ENCODE assay signal across 8 mouse cellular contexts in the genomic region with DNA sequence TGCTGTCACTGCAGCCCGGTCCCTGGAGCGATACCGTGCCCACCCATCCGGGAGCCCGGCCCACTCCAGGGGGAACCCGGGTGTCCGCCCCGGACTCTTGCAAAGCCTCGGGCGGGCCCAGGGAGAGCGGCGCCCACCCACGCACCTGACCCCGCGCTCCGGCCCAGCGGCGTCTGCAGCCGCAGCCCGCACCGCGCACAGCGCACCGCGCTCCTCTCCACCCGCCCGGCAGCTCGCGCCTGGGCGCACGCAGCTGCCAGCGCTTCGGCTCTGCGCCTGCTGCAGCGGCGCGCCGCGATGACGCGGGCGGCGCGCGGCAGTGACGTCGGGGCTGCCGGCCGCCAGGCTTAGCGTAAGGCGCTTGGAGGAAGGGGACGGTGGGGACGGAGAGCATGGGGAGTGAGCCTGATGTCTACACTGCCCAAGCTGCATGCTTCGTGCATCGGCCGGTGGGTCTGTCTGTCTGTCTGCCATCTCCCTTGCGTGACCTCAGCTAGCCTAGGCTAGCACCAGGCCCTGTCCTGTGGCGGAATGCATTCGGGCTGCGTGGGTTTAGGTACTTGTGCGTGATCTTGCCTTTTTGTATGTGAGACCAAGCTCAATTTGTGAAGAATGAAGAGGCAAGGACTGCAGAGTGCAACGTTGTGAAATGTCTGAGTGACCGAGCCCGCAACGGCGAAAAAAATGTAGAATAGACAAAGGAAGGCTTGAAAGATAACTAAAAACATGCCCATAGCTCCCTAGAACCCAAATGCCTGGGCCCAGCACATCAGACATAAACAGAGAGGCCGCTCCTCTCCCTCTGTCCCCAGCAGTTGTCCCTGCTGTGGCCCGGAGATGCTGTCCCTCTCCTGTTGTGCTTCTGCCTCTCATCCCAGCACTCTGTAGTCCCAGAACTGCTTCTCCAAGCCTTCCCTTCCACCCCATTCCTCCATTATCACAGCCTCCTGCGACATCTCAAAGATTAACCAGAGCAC. TPM values are rescaled to one million over a fixed set of nuclear protein-coding genes. Genes with fewer than 3 reads are reported as not detected.
A peak's percentile ranks its signal among the peaks of the same experiment; 100 is the strongest.
DNase-seq lines count a peak whose midpoint lies in the region; ATAC-seq lines count a peak whose summit lies in the region.

No protein-coding gene starts in this region.

- DNase-seq in 416B (ENCODE audit: low read depth): peak; percentile 83
- DNase-seq in adrenal gland, postnatal 36 days: peak; percentile 79 to 86
- DNase-seq in heart, adult 8-10 months (ENCODE audit: low spot score): peak; percentile 57
- DNase-seq in kidney, adult 8-10 months: peak; percentile 65 to 74
- peak; percentile 65 to 75 for DNase-seq in spleen, adult 18-20 months

- peak overlapping the region; percentile 97 for H3K4me3 ChIP-seq in embryonic facial prominence, embryonic 13.5 days
- peak overlapping the region; percentile 98 for H3K4me3 ChIP-seq in limb, embryonic 13.5 days
- H3K4me3 ChIP-seq in midbrain, embryonic 15.5 days: peak overlapping the region; percentile 96

- peaks cover 18% of the 10 kb centered on the region for H3K4me1 ChIP-seq in embryonic facial prominence, embryonic 13.5 days
- H3K4me1 ChIP-seq in limb, embryonic 13.5 days: peaks cover 13% of the 10 kb centered on the region
- H3K4me1 ChIP-seq in midbrain, embryonic 15.5 days: peaks cover 26% of the 10 kb centered on the region

- peak overlapping the region; percentile 79 for H3K27ac ChIP-seq in embryonic facial prominence, embryonic 13.5 days
- H3K27ac ChIP-seq in limb, embryonic 13.5 days: peak overlapping the region; percentile 70
- peak overlapping the region; percentile 90 for H3K27ac ChIP-seq in midbrain, embryonic 15.5 days

- H3K9ac ChIP-seq in embryonic facial prominence, embryonic 13.5 days: peak overlapping the region; percentile 94
- H3K9ac ChIP-seq in limb, embryonic 13.5 days: peak overlapping the region; percentile 90
- H3K9ac ChIP-seq in midbrain, embryonic 15.5 days: peak overlapping the region; percentile 91

- no peaks in the 10 kb centered on the region for H3K27me3 ChIP-seq in embryonic facial prominence, embryonic 13.5 days
- no peaks in the 10 kb centered on the region for H3K27me3 ChIP-seq in limb, embryonic 13.5 days
- H3K27me3 ChIP-seq in midbrain, embryonic 15.5 days (replicated peaks): no peaks in the 10 kb centered on the region

- H3K4me2 ChIP-seq in embryonic facial prominence, embryonic 13.5 days: peak overlapping the region; percentile 95
- peak overlapping the region; percentile 94 for H3K4me2 ChIP-seq in limb, embryonic 13.5 days (replicated peaks)
- H3K4me2 ChIP-seq in midbrain, embryonic 15.5 days: peak overlapping the region; percentile 96

- H3K36me3 ChIP-seq in embryonic facial prominence, embryonic 13.5 days: peaks cover 16% of the 10 kb centered on the region
- peaks cover 11% of the 10 kb centered on the region for H3K36me3 ChIP-seq in limb, embryonic 13.5 days
- H3K36me3 ChIP-seq in midbrain, embryonic 15.5 days (replicated peaks): no peaks in the 10 kb centered on the region; the same call in 1 of the 2 replicates

- ATAC-seq in embryonic facial prominence, embryonic 13.5 days (ENCODE audit: insufficient number of reproducible peaks, insufficient read depth, low FRiP score, low TSS enrichment, low read depth): peak; percentile 85
- peak; percentile 90 for ATAC-seq in limb, embryonic 13.5 days (ENCODE audit: low FRiP score, low read depth)
- peak; percentile 94 for ATAC-seq in midbrain, embryonic 15.5 days (replicated peaks)

- under 1% methylated on average over 60 of the region's 69 CpGs for WGBS in embryonic facial prominence, embryonic 13.5 days
- WGBS in limb, embryonic 13.5 days: 1% methylated on average over 68 of the region's 69 CpGs
- WGBS in midbrain, embryonic 15.5 days: under 1% methylated on average over 59 of the region's 69 CpGs

- no peaks in the 10 kb centered on the region for H3K9me3 ChIP-seq in embryonic facial prominence, embryonic 13.5 days
- no peaks in the 10 kb centered on the region for H3K9me3 ChIP-seq in limb, embryonic 13.5 days
- H3K9me3 ChIP-seq in midbrain, embryonic 15.5 days: no peaks in the 10 kb centered on the region

RNA-seq across cellular contexts. Expression of gene Gpam, which starts 27.6 kb away (rescaled TPM):
- total RNA-seq in adrenal gland, postnatal 36 days (2021): 100 to 1,000 TPM; 183 to 606 TPM
- polyA plus RNA-seq in embryonic facial prominence, embryonic 13.5 days (2015; fragmentation: Nextera tagmentation; extraction: Ambion mirVana): 14.0 and 14.3 TPM in 2 replicates
- total RNA-seq in heart, adult 8-10 months (2022): 100 to 1,000 TPM; 170 to 216 (median 189) TPM
- 13.8 and 15.4 TPM in 2 replicates for polyA plus RNA-seq in limb, embryonic 13.5 days (2015; fragmentation: Nextera tagmentation; extraction: Ambion mirVana)
- 24.6 and 25.8 TPM in 2 replicates for polyA plus RNA-seq in midbrain, embryonic 15.5 days (2015; fragmentation: Nextera tagmentation; extraction: Ambion mirVana)

Comparison
In these comparisons a context has a peak if more than half of its experiments do, and no peak if none do; other contexts are left out.
1. Peak in every context shown above with its lines: DNase-seq, ATAC-seq, H3K4me3 ChIP-seq and H3K27ac ChIP-seq.